Mouse (Mus musculus) C2C12 (cell line): ENCODE results near the gene Ttk.
A peak's percentile ranks its signal among the peaks of the same experiment; 100 is the strongest.

Source experiments
- CEBPB ChIP-seq: IDR thresholded peaks from one replicate; pipeline ENCODE4 v1.6.1; 2011; ENCODE audit warnings: low read depth, mild to moderate bottlenecking, control low read depth, moderate library complexity
- CTCF ChIP-seq: IDR thresholded peaks from one replicate; pipeline ENCODE4 v1.5.1; 2011; ENCODE audit not compliant: control insufficient read depth, insufficient read depth, insufficient read length
- MAX ChIP-seq: IDR thresholded peaks from one replicate; pipeline ENCODE4 v1.6.1; 2011; ENCODE audit warnings: mild to moderate bottlenecking, control low read depth
- MYOD1 ChIP-seq: IDR thresholded peaks from one replicate; pipeline ENCODE4 v1.6.1; 2011; ENCODE audit warnings: low read depth; ENCODE audit not compliant: control insufficient read depth, insufficient read length
- USF1 ChIP-seq: IDR thresholded peaks from one replicate; pipeline ENCODE4 v1.6.1; 2011; ENCODE audit warnings: low read depth, mild to moderate bottlenecking, control low read depth, moderate library complexity

- peak; percentile 70 for TF ChIP-seq CEBPB
- no peak for TF ChIP-seq CTCF
- TF ChIP-seq MAX = no peak
- TF ChIP-seq USF1 = no peak
- TF ChIP-seq MYOD1 = no peak
These were observed 59.4 kb downstream of the Ttk start for GRCm38 (mm10) chr9:83893767-83894330.
